Mouse (Mus musculus) cerebellum, postnatal 4 days (tissue): ENCODE measurements around the gene Nxph1.

Source experiments
- DNase-seq, 2 experiments: peaks; one replicate each; pipeline ENCODE4 v3.0.0; 2022; ENCODE audit warnings: low spot score in 2 of 2, mixed read lengths in 1 of 2

Nxph1 gene

GRCm38 (mm10) chr6:8948131-8948470, at the start of gene Nxph1:
Gene Nxph1 (plus strand): TSS chr6:8948431.
- DNase-seq, result no peak

DNA sequence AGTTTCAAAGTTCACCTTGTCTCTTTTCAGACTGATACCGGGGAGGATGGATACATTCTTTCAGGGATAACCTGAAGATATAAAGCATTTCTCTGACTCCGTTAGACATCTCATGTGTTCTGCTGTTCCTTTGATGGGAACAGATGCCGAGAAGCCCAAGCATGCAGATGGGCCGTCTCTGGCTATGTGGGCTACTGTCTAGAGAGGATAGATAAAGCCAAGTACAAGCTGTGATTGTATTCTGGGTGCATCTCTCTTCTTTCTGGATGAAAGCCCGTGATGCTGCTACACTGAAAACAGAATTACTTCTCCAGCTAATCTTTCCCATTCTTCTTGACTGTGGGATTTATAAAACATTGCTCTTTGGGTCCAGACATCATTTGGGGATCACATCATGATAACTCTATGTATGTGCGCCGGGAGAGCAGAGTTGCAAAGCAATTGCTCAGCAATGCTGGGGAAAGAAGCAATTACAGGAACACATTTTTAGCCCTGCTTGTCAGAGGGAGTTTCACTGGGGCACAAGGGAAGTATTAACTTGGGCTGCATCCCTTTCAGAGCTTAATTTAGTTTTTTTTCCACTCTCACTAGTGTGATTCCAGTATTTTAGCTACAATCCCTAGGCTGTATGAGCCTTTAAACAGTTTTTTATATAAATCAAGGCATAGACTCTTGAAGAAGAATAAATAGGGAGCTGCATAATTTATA, 48.1 kb upstream of the Nxph1 start:
- DNase-seq, result no peak

DNA sequence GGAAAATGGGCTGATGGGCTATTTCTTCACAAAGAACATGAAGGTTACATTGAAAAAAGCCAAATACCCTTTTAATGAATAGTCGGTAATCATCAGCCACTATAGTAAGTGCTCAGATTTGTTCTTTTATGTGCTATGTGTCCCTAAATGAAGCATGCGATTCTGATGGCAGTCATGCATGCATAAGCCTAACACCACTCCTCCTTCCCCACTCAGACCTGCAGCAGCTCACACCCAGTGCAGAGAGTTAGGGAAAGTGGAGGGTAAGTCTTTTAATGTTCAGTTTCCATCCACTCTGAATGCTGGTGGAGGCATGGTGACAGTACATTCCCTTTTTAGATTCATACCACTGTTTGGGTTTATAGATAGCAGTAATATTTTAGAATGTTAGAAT, 47.5 kb upstream of the Nxph1 start:
- DNase-seq, result no peak

- DNase-seq, result no peak
Observed at GRCm38 (mm10) chr6:8907917-8908316, 40.3 kb upstream of the Nxph1 start.

DNA sequence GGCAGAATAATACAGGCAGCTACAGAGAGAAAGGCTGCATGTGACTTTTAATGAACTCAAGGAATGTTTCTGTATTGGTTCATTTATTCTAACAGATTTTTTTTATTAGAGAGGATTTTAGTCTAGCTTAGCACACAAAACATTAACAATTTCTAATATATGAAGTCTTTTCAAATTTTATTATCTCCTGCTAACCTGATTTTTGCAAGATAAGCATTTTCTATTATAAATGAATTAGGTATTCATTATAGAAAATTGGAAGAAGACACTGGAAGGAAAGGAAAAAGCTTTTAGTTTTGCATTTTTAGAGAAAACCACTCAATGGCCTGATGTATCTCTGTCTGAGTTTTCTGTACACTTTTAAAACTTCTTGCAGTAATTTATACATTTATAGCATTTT, 34.8 kb upstream of the Nxph1 start:
- DNase-seq, result no peak

GRCm38 (mm10) chr6:8914682-8915081, 33.5 kb upstream of the Nxph1 start:
- DNase-seq, result no peak

DNA sequence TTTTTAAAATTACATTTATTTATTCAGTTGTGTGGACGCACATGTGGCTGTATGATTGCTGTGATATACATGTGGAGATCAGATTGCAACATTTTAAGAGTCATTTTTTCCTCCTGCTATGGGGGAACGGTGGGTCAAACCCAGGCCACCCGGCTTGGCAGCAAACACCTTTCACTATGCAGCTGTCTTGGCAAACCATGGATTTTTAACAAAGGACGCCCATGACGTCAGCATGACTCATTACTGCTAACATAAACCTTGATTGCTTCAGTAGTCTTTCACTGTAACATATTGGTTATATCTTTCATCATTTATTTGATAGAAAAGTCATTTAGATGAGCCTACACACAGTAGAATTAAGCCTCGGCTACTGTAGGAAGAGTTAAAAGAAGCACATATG, 23.8 kb upstream of the Nxph1 start:
- no peak for DNase-seq

DNA sequence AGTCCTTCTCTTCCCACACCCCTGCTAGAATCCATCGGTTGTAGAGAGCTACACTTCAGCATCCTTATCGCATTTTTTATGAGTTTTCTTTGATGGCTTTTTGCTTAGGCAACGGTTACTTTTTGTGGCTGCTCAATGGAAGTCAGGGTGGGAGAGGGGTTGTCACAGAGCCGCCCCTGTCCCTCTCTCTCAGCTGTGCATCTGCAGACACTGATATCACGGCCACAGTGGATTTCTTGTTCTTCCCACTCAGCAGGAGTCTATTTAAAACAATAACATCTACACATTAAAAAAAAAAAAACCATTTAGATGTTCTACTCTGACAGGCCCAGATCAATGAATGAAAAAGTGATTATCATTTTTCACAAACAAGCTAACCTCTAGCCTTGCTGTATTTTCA, 13.0 kb upstream of the Nxph1 start:
- no peak for DNase-seq

DNA sequence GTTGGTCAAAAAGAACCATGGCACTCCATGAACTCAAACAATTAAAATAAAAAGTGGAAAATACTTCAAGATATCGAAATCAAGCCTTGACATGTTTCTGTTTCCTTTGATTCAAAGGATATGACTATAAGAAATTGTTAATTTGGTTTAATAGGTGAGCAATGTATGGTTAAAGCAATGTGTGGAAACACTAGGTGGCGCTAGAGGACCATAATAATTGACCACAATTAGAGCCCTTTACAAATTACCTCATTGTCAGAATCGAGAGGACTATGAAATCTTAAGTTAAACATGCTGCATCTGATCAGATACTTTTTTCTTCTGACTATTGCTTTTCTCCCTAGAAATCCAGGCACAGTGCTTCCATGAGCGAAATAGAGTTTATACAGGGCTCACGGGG, 12.5 kb upstream of the Nxph1 start:
- peak in 1 of 2 experiments; percentile 66 for DNase-seq

DNA sequence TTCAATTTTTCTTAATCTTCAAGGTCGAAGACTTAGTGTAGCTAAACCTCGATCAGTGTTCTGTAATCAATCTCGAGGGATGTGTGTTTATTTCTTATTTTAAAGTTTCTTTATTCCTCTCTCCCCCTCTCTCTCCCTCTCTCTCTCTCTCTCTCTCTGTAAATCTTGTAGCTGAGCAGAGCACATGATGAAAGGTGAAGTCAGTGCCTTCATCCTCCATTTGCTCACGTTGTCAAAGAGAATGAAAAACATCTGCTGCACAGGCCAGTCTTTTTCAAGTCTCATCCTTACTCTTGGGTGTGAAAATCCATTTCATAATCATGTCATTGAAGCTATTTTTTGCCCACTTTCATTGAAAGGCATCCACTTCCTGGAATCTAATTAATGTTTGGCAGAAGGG, 12.1 kb upstream of the Nxph1 start:
- no peak for DNase-seq

DNA sequence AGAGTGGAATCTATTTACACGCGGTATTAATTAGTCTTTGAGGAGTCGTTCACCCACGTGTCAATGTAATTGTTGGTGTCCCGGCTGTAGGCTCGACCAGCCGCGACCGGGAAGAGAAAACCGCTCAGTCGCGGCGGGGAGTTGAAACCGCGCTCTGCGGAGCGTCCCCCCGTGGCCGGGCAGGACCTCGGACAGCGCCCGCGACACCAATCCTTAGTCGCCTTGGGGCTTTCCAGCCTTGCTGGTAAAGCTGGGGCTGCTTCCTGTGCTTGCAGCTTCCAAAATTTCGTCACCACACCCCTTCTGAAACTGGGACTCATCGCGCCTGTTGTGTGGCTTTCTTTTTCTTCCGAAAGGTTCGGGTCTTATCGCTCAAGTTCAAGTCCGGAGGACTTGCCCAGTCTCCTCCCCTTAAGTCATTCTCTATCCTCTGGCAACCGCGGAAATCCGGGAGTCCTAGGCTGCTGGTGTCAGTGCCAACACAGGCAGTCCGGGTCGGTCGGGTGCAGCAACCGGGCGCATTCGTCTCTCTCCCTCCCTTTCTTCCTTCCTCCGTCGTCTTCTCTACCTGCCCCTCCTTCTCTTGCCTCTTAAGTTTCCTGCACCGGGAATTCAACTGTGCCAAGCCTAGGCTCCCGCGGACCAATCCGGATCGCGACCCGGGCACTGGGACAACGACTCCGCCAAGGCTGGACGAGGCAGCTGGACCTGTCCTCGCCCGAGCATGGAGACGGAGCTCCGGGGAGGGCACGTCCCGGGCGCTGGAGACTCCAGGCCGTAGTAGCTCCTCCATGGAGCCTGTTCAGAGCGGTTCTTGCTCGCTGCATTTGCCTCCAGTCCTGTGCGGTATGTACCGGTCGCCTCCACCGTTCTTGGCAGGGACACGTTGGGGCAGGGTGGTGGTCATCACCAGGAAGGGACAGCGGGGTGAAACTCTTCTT, 510 bp downstream of the Nxph1 start:
- peak; percentile 39 to 49 for DNase-seq

DNA sequence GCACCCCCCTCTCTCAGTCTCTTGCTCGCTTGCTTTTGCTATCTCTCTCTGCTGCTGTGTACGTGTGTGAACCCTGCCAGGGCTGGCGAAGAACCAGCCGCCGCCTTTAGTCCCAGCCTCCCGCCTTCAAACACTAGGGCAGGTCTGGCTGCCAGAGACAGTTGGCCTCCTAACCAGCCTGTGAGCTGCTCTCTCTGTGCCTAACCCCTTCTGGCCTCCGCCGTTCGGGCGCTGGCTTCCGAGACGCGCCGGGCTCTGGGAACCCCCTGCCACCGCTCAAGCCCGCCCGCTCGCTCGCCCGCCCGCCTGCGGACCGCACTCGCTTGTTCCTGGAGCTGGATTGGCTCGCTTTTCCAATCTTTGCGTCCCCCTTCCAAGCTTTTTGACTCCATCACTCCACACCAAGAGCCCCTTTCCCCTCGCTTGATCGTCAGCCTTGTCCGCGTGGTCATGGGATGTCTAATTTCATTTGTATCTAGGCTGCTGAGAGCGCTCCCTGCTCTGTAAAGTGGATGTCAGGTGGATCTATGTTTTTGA, 1.5 kb downstream of the Nxph1 start:
- peak; percentile 29 to 51 for DNase-seq

GRCm38 (mm10) chr6:8950611-8951325, 2.5 kb downstream of the Nxph1 start:
- no peak for DNase-seq

- peak; percentile 76 to 86 for DNase-seq
Observed at GRCm38 (mm10) chr6:8951326-8951695, 3.1 kb downstream of the Nxph1 start.

GRCm38 (mm10) chr6:8951884-8952590, 3.8 kb downstream of the Nxph1 start:
- no peak for DNase-seq

DNA sequence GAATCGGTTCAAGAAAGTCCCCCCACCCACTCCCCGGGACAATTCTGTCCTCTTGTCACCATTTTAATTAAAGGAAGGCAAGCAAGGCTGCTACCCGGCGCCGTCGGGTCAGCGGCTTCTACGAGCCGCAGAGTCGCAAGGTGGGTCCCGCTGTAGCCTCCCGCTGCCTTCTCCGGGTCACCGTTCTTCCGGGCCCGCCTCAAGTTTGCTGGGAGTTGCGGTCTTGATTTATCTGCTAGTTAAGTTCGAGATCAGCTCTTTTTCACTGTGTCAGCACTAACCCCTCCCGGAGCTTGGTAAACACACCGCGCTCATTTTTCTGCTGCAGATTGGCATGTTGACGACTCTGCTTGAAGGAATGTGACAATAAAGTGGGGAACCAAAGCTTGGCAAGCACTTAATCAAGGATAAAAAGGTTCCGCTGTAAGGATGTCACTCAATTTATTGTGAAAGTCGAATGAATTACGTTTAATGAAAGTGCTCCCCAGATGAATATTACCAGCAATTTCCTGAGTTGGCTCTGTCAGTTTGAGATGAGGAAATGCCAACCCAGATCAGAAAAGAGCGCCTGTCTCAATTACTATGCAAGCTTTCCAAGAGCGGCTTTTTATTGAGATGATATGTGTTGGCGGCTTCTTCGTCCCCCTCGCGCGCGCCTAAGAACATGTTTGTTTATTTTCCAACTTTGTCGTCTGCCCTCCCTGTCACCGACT, 7.7 kb downstream of the Nxph1 start:
- no peak for DNase-seq

- peak in 1 of 2 experiments; percentile 10 for DNase-seq
Observed at GRCm38 (mm10) chr6:8956743-8957528, 8.7 kb downstream of the Nxph1 start.

DNA sequence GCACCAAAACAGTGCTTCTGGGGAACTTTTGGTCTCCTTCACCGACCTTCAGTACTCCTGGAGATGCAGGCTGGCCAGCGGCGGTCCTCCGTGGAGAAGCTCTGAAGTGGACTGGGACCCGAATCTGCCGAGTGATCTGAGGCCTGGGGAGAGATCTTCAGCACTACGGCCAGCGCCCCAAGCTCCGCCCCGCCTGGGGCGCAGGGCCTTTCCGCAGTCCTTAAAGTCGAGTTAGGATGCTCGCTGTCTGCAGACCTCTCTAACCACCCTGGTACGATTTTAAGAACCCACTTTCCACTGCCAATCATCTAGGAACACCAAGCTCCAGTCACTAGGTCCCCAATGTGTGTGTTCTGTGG, 9.3 kb downstream of the Nxph1 start:
- DNase-seq, result peak; percentile 9 to 21

DNA sequence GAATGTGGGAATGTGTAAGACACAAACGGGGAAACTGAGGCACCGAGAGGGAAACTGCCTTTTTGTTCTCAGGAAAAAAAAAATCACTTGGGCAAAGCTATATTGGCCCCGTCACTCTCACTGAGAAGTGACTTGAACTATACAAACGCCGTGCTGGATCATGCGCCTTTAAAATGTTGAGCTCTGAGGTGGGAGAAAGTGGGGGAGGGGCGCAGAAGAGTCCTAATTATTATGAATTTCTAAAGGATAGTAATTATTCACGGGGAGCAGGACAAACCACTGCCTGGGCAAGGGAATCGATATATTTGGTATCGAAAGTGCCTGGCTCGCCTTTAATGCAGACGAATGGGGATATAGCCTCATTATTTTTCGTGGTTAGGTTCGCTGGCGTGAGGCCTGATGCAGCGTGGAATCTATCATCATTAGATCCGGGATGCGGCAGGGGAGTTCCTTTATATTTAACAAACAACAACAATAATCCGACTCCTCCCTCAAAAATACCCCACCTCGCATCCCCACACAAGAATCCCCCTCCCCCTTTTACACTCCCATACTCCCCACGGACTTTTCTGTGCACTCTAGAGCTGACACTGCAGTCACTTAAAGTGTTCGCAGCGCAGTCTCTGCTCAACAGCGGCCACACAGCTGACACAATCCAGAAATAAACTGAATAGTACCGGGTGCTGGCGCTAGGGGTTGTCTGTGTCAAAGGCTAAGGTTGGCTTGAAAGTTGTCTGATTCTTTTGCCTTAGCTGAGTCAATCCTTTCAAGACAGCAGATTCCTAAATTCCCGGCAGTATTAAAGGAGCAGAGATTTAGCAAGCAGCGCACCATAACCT, 10.1 kb downstream of the Nxph1 start:
- peak; percentile 35 to 64 for DNase-seq
